Mouse (Mus musculus) forebrain, embryonic 13.5 days (tissue): ENCODE measurements around the gene 1700017B05Rik. TPM values are rescaled to one million over a fixed set of nuclear protein-coding genes. Genes with fewer than 3 reads are reported as not detected.

ENCODE experiments used
- polyA plus RNA-seq: library from polyadenylated mRNA; unstranded; fragments of >200 nt; fragmentation: Nextera tagmentation; extraction: Ambion mirVana; gene quantifications from 2 replicates; pipeline ENCODE4 v1.2.1, GENCODE M21; 2015

The 1700017B05Rik gene
- polyA plus RNA-seq, 1 experiment from 2014 or later, result 5.8 TPM

Other genes starting within 250 kb of the 1700017B05Rik start
- gene Sin3a, start 190.6 kb downstream of the 1700017B05Rik start, polyA plus RNA-seq, result 33.8 and 43.9 TPM in 2 replicates
- 51.6 and 54.3 TPM in 2 replicates for gene Man2c1, start 131.9 kb downstream of the 1700017B05Rik start, polyA plus RNA-seq
- gene Neil1, start 114.3 kb downstream of the 1700017B05Rik start, polyA plus RNA-seq, result 6.5 and 8.2 TPM in 2 replicates
- 155 and 164 TPM in 2 replicates for gene Commd4, start 104.3 kb downstream of the 1700017B05Rik start, polyA plus RNA-seq
- not detected in 2 replicates for gene Trcg1, start 26.1 kb downstream of the 1700017B05Rik start, polyA plus RNA-seq
- gene Ppcdc, start 177.5 kb upstream of the 1700017B05Rik start, polyA plus RNA-seq, result 26.1 TPM in 2 replicates
- 52.2 and 62.1 TPM in 2 replicates for gene Scamp5, start 205.4 kb upstream of the 1700017B05Rik start, polyA plus RNA-seq
- 11.0 and 12.8 TPM in 2 replicates for gene Rpp25, start 241.4 kb upstream of the 1700017B05Rik start, polyA plus RNA-seq